Mouse (Mus musculus) limb, embryonic 13.5 days (tissue): Measurements from ENCODE around the gene Prima1. TPM values are rescaled to one million over a fixed set of nuclear protein-coding genes. Genes with fewer than 3 reads are reported as not detected.

Experiments used
- ATAC-seq: fragments of 200-750 bp; cut with Nextera tagmentation; 2 replicates; pipeline ENCODE4 v1.8.0; 2017; ENCODE audit warnings: low read depth, moderate number of reproducible peaks, moderate TSS enrichment; ENCODE audit not compliant: low FRiP score
- H3K27ac ChIP-seq: fragments of 300-500 bp; sonication (generic); 2 replicates; pipeline ENCODE4 v1.5.1; 2015; ENCODE audit warnings: inconsistent platforms, mild to moderate bottlenecking, moderate library complexity
- H3K27me3 ChIP-seq: fragments of 300-500 bp; sonication (generic); 2 replicates; pipeline ENCODE4 v1.6.1; 2015; ENCODE audit warnings: mild to moderate bottlenecking, inconsistent platforms
- H3K36me3 ChIP-seq: fragments of 300-500 bp; sonication (generic); 2 replicates; pipeline ENCODE4 v1.6.1; 2015; ENCODE audit warnings: inconsistent platforms, mild to moderate bottlenecking, moderate library complexity
- H3K4me1 ChIP-seq: fragments of 300-500 bp; sonication (generic); 2 replicates; pipeline ENCODE4 v1.6.1; 2015; ENCODE audit warnings: inconsistent platforms
- H3K4me2 ChIP-seq: fragments of 300-500 bp; sonication (generic); replicated peaks from 2 replicates; pipeline ENCODE4 v1.6.1; 2015; ENCODE audit warnings: inconsistent platforms, mild to moderate bottlenecking, moderate library complexity
- H3K4me3 ChIP-seq: fragments of 300-500 bp; sonication (generic); 2 replicates; pipeline ENCODE4 v1.5.1; 2015; ENCODE audit warnings: moderate library complexity, mild to moderate bottlenecking, inconsistent platforms
- H3K9ac ChIP-seq: fragments of 300-500 bp; sonication (generic); 2 replicates; pipeline ENCODE4 v1.6.1; 2015; ENCODE audit warnings: mild to moderate bottlenecking, inconsistent platforms
- H3K9me3 ChIP-seq: fragments of 300-500 bp; sonication (generic); 2 replicates; pipeline ENCODE4 v1.6.1; 2016; ENCODE audit warnings: inconsistent platforms
- WGBS: fragments of 180-500 bp; shearing (Covaris S2); methylation state at CpG from one replicate; pipeline ENCODE4 v1.1.7; 2015; 5-methylcytosine and 5-hydroxymethylcytosine counted together
- polyA plus RNA-seq: library from polyadenylated mRNA; unstranded; fragments of >200 nt; fragmentation: Nextera tagmentation; extraction: Ambion mirVana; gene quantifications from 2 replicates; pipeline ENCODE4 v1.2.1, GENCODE M21; 2015

The Prima1 gene
- polyA plus RNA-seq, 1 experiment from 2014 or later, result 0.53 TPM

DNA sequence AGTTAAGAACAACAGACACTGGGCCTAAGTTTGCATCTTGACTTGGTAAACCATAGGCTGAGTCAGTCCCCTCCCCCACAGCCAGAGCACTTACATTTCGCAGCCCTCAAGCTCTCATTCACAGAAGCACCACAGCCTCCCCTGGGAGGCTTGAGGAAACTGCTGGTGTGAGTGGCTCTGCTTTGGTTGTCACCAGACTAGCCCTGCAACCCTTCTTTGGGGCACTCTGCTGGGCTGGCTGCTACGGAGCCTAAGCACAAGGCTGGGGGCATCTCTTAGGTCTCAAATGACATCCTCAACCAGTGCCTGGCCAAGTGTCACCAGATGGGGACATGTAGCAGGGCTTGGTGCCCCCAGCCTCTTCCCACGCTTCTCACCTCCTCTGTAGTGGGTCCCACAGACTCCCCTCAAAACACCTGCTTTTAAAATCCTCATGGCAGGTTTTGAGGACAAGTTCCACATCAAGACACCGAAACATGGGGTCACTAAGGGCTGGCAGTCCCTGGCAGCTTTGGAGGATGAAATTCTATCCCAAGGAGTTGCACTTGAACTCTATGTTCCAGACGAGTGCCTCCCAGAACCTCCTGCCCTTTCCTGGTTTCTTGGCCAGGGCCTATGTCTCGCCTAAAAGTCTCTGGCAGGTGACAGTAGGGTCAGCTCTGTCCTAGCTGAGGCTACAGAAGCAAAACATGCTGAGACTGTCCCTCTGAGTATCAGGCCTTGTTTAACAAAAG lies 25.9 kb downstream of the Prima1 start:
- peaks cover 46% of the 10 kb centered on the region for H3K4me1 ChIP-seq
- no peaks in the 10 kb centered on the region for H3K27me3 ChIP-seq
- 46% methylated on average over 6 of the region's 6 CpGs for whole genome bisulfite sequencing
- no peak for ATAC-seq
- no peaks in the 10 kb centered on the region for H3K9me3 ChIP-seq
- no peak overlapping the region for H3K27ac ChIP-seq
- H3K36me3 ChIP-seq, result no peaks in the 10 kb centered on the region
- H3K4me2 ChIP-seq, result no peak overlapping the region
- H3K9ac ChIP-seq, result no peak overlapping the region
- no peak overlapping the region for H3K4me3 ChIP-seq

DNA sequence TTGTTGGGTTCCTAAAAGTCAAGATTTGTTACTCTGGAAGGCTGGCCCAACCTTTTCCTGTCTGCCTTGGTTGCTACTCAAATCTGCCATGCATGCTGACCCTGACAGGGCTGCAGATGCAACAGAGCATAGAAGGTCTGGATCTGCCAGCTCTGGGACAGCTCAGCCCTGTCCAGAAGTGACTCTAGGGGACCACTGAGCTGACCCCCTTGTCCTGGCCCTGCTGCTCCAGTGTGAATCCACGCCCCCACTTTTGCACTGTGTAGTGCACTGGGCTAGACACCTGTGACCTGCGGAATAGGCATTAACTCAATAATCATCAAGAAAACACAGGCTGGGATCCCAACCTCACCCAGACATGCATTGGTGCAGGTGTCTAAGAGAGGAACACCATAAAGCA lies 27.2 kb downstream of the Prima1 start:
- H3K4me1 ChIP-seq, result peaks cover 40% of the 10 kb centered on the region
- no peak overlapping the region for H3K4me2 ChIP-seq
- ATAC-seq, result no peak
- H3K9me3 ChIP-seq, result no peaks in the 10 kb centered on the region
- H3K36me3 ChIP-seq, result no peaks in the 10 kb centered on the region
- no peaks in the 10 kb centered on the region for H3K27me3 ChIP-seq
- WGBS, result 88% methylated on average over 2 of the region's 2 CpGs
- no peak overlapping the region for H3K27ac ChIP-seq
- H3K4me3 ChIP-seq, result no peak overlapping the region
- H3K9ac ChIP-seq, result no peak overlapping the region

DNA sequence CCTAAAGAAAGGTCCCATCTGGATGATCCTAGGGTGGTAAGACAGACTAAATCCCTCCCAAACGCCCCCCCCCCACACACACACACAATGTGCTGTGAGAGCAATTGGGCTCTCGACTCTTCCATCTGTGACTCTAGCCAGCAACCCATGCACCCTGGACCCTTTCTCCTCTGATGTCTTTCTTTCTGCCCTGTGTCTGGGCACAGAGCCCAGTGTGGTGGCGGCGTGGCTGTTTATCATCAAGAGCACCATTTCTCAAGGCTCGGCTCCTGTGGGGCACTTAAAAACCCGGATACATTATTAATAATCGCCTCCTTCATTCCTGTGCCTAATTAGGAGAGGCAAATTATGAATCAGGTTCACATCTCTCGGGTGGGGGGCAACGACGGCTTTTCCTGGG lies 27.7 kb downstream of the Prima1 start:
- WGBS, result 26% methylated on average over 10 of the region's 10 CpGs
- no peak overlapping the region for H3K4me3 ChIP-seq
- H3K4me1 ChIP-seq, result peaks cover 38% of the 10 kb centered on the region
- no peak overlapping the region for H3K9ac ChIP-seq
- 0 out of 2 replicates have a peak, but pooled peaks have one; percentile 21 for ATAC-seq
- no peaks in the 10 kb centered on the region for H3K9me3 ChIP-seq
- H3K27me3 ChIP-seq, result no peaks in the 10 kb centered on the region
- no peak overlapping the region for H3K4me2 ChIP-seq
- H3K36me3 ChIP-seq, result no peaks in the 10 kb centered on the region
- H3K27ac ChIP-seq, result no peak overlapping the region

DNA sequence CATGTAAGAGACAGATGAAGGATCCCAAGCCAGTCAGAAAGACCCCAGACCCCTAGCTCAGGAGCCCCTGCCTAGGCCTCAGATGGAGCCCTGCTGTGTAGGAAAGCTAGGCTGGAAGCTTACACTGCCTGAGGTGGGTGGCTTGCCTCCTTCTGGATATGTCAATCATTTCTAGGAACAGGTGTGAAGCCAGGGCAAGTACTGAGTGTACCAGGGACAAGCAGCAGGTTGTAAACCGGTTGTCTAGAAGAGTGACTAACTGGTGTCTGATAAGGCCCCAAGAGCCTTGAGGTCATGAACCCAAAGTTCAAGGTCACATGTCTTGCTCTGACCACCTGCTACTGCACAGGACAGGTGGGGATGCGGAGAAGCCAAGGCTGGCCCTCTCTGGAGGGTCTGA lies 28.4 kb downstream of the Prima1 start:
- Histone ChIP-seq H3K4me1 (peaks cover 38% of the 10 kb centered on the region), H3K27me3 (no peaks in the 10 kb centered on the region), H3K4me3 (no peak overlapping the region), H3K9ac (no peak overlapping the region), H3K36me3 (no peaks in the 10 kb centered on the region), H3K4me2 (no peak overlapping the region), H3K27ac (no peak overlapping the region), H3K9me3 (no peaks in the 10 kb centered on the region)
- no peak for ATAC-seq
- 89% methylated on average over 2 of the region's 2 CpGs for WGBS

DNA sequence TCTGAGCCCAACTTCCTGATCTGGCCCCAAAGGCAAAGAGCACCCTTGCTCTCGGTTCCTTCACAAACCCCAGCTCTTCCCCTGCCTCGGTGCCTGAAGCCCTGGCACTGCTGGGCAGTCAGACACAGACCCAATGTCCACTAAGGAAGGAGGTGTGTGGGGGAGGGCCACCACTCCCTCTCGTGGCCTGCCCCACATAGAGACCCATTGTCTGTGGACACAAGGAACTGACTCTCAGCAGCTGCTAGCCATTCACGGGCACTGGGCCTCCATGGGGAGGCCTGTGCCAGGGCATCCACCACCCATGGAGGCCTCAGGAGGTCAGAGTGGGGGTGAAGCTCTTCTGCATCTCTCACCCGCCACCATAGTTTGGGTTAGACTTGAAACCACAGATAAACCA lies 30.9 kb downstream of the Prima1 start:
- H3K36me3 ChIP-seq, result no peaks in the 10 kb centered on the region
- 73% methylated on average over 5 of the region's 5 CpGs for WGBS

DNA sequence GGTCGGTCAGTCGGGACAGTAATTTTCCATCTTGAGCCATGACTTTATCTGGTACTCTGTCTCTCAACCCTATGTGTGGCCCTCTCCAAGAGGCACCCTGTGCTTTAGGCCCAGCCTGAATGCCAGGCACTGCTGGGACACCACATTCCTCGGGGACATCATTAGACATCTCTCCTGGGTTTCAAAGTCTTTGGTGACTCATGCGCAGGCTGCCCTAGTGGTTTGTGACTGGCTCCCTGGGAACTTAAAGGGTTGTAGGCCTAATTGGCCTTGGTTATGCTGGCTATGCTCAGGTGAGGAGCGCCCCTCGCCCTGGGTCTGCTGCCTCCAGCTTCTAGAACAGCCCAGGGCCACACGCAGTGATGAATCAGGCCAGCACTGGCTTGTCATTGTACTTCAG lies 32.4 kb downstream of the Prima1 start:
- no peak overlapping the region for H3K27ac ChIP-seq
- peaks cover 10% of the 10 kb centered on the region for H3K4me1 ChIP-seq
- no peak overlapping the region for H3K4me3 ChIP-seq
- no peak for ATAC-seq
- no peaks in the 10 kb centered on the region for H3K9me3 ChIP-seq
- no peak overlapping the region for H3K4me2 ChIP-seq
- no peak overlapping the region for H3K9ac ChIP-seq
- no peaks in the 10 kb centered on the region for H3K27me3 ChIP-seq
- H3K36me3 ChIP-seq, result no peaks in the 10 kb centered on the region
- WGBS, result 87% methylated on average over 7 of the region's 7 CpGs

More for the DNA sequence above, 30.9 kb downstream of the Prima1 start:
- no peak for ATAC-seq
- Histone ChIP-seq H3K4me1 (peaks cover 25% of the 10 kb centered on the region), H3K27ac (no peak overlapping the region), H3K9me3 (no peaks in the 10 kb centered on the region), H3K4me2 (no peak overlapping the region), H3K27me3 (no peaks in the 10 kb centered on the region), H3K4me3 (no peak overlapping the region), H3K9ac (no peak overlapping the region)

DNA sequence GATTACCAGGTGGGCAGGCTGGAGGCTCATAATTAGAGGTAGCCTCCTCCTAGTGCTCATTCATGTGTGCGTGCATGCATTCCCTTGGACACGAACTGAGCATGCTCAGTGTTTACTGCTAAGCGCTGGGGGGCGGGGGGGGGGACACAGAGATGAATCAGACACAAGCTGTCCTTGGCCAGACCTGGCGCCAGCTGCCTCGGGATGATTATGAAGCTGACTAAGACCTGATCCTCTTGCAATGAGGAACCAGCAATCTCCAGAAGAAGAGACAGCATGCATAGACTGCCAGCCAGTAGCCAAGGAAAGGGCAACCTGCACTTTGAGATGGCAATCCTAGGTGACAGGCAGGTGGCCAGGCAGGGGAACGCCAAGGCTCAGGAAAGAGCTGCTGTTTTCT lies 36.4 kb downstream of the Prima1 start:
- ATAC-seq, result no peak
- no peak overlapping the region for H3K27ac ChIP-seq
- H3K4me1 ChIP-seq, result peaks cover 13% of the 10 kb centered on the region
- H3K27me3 ChIP-seq, result no peaks in the 10 kb centered on the region
- no peak overlapping the region for H3K9ac ChIP-seq
- H3K4me2 ChIP-seq, result no peak overlapping the region
- WGBS, result 67% methylated on average over 7 of the region's 7 CpGs
- no peak overlapping the region for H3K4me3 ChIP-seq
- H3K9me3 ChIP-seq, result no peaks in the 10 kb centered on the region
- no peaks in the 10 kb centered on the region for H3K36me3 ChIP-seq

DNA sequence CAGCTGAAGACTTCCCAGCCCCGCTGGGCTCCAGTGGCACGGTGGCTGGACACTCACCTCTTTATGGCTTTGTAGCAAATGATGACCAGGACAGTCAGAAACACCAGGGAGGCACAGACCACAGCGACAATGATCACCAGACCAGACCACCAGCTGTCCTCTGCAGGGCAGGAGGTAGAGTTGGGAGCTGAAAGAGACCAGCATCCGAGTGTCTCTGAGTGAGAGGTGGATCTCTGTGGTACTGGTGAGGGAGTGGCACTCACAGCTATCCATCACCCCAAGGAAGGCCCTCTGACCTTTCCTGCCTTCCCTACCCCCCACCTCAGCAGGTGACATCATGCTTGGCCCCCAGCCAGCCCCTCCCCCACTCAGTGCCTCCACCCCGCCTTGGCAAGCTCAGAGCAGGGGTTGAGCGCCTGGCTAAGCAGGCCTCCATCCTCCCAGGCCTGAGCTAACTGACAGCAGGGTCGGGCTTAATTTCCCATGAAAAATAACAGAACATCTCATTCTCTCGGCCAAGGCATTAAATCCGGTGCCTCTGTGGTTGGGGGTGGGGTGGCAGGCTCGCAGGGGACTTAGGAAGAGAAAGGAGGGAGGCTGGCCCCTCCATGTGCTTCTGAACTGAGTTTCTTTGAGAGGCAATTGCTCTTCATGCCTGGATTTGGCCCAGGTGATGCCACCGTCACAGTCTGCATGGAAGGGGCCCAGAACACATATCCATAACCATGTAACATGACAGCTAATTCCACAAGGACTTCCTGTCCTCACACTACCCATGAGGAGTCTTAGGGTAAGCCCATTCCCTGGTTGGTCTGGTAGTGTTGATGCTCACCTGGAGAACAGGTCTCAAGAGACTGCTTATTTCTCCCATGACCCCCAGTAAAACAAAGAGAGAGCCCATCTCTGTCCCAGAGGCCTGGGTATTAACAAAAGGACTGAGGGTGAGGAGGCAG lies 39.1 kb downstream of the Prima1 start:
- WGBS, result 17% methylated on average over 11 of the region's 11 CpGs
- peak; percentile 61; the same call in 1 of the 2 replicates for ATAC-seq

DNA sequence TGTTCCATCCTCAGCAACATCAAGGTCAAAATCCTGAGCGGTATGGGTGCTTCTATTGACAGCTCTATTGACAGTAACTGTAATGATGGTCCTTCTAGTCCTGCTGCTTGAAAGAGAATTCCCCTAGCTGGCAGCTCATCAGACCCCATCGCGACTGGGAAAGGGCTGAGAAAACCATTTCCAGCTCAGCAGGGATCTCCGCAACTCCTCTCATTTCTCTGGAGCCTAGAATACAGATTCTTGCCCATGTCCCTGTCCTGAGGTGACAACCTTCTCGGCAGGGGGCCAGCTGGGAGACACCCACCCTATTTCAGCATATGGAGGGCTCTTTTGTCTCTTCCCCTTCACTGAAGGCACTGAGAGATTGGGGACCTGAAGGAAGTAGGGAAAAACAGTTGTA lies 49.0 kb downstream of the Prima1 start:
- Histone ChIP-seq H3K4me2 (no peak overlapping the region), H3K27me3 (no peaks in the 10 kb centered on the region), H3K9ac (no peak overlapping the region), H3K27ac (no peak overlapping the region), H3K36me3 (no peaks in the 10 kb centered on the region), H3K4me1 (no peaks in the 10 kb centered on the region), H3K9me3 (no peaks in the 10 kb centered on the region), H3K4me3 (no peak overlapping the region)
- no peak for ATAC-seq
- WGBS, result 49% methylated on average over 5 of the region's 5 CpGs

More for the DNA sequence above, 39.1 kb downstream of the Prima1 start:
- Histone ChIP-seq H3K9me3 (no peaks in the 10 kb centered on the region), H3K27ac (no peak overlapping the region), H3K4me3 (no peak overlapping the region), H3K9ac (no peak overlapping the region), H3K4me2 (no peak overlapping the region), H3K27me3 (no peaks in the 10 kb centered on the region), H3K36me3 (no peaks in the 10 kb centered on the region), H3K4me1 (peaks cover 13% of the 10 kb centered on the region)

DNA sequence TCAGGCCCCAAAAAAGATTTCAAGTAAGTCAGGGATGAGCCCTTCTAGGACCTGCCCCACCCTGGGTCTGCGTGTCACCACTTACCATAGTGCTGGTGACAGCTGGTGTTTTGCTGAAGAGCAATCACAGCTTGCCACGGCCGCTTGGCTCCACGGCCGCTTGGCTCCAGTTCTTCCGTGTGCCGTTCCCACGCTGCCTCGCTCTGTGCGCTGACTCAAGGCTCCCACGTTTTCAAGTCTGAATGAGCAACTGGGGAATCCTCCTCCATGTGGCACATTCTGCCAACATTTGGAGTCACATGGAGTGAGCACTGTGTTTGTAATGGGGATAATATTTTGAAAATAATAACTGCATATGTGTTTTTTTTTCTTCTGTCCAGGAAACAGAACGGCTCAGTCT lies 52.2 kb downstream of the Prima1 start:
- WGBS, result 80% methylated on average over 12 of the region's 12 CpGs
- no peaks in the 10 kb centered on the region for H3K27me3 ChIP-seq
- H3K9ac ChIP-seq, result no peak overlapping the region
- no peaks in the 10 kb centered on the region for H3K36me3 ChIP-seq
- H3K4me2 ChIP-seq, result no peak overlapping the region
- H3K4me3 ChIP-seq, result no peak overlapping the region
- H3K9me3 ChIP-seq, result no peaks in the 10 kb centered on the region
- H3K4me1 ChIP-seq, result no peaks in the 10 kb centered on the region
- no peak overlapping the region for H3K27ac ChIP-seq
- ATAC-seq, result no peak

DNA sequence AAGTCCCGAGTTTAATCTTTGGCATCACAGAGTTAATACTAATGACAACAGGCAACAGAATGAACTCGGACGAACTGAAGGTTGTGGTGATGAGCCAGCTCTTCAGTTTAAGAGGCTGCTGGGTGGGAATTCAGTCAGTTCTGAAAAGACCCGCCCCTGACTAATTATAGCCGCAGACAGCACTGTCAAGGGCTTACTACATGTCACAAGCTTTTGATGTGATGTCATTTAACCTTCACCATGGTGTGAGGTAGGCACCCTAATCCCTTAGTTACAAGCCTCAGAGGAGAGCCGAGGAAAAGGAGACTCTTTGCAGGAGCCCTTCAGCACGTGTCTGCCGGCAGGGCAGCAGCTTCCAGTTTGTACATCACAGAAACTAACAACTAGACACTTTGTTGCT lies 53.7 kb downstream of the Prima1 start:
- no peak overlapping the region for H3K4me2 ChIP-seq
- no peak overlapping the region for H3K27ac ChIP-seq
- H3K9ac ChIP-seq, result no peak overlapping the region
- H3K9me3 ChIP-seq, result no peaks in the 10 kb centered on the region
- H3K4me1 ChIP-seq, result no peaks in the 10 kb centered on the region
- no peak overlapping the region for H3K4me3 ChIP-seq
- ATAC-seq, result no peak
- 52% methylated on average over 8 of the region's 8 CpGs for WGBS
- H3K27me3 ChIP-seq, result no peaks in the 10 kb centered on the region
- no peaks in the 10 kb centered on the region for H3K36me3 ChIP-seq

DNA sequence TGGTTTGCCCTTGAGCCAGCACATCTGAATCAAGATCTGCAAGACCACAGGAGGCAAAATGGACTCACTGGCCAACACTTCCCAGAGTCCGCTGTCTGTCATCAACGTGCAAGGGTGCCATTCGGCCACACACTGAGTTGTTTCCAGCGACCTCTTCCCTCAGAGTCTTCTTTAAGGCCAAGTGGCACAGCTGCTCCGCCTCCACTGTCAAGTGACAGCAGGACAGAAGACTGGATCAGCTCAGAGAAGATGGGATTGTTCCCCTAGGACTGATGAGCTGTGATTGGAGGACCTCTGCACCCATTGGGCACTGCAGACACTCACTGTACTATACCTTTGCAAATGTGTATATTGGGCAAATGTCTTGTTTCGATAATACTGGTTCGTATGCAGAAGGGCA lies 54.9 kb downstream of the Prima1 start:
- Histone ChIP-seq H3K4me1 (no peaks in the 10 kb centered on the region), H3K36me3 (no peaks in the 10 kb centered on the region), H3K4me2 (no peak overlapping the region), H3K4me3 (no peak overlapping the region), H3K9me3 (no peaks in the 10 kb centered on the region), H3K27me3 (no peaks in the 10 kb centered on the region), H3K27ac (no peak overlapping the region), H3K9ac (no peak overlapping the region)
- no peak for ATAC-seq
- WGBS, result 80% methylated on average over 7 of the region's 7 CpGs
